Mouse (Mus musculus): ENCODE measurements at regions not wholly inside any gene's neighbourhood (a gene's known extent, or its start where the extent isn't known, plus 50 kb on each side); places are given as distances from the start of the nearest gene placed in this dataset.

GRCm38 (mm10) chr17:44336842-44337241, 148.5 kb downstream of the Clic5 start:
- no peak for DNase-seq (ENCODE audit: low read depth, low spot score)

- DNase-seq (ENCODE audit: low read depth, low spot score), result no peak
These were observed 148.9 kb downstream of the Clic5 start for GRCm38 (mm10) chr17:44337253-44337652.

- no peak for DNase-seq (ENCODE audit: low read depth, low spot score)
These were observed 156.2 kb downstream of the Clic5 start for GRCm38 (mm10) chr17:44344542-44344941.

GRCm38 (mm10) chr17:44345374-44345773, 157.0 kb downstream of the Clic5 start:
- no peak for DNase-seq (ENCODE audit: low read depth, low spot score)

- DNase-seq (ENCODE audit: low read depth, low spot score), result no peak
These were observed 162.0 kb downstream of the Clic5 start for GRCm38 (mm10) chr17:44350201-44350948.

GRCm38 (mm10) chr17:44350949-44351244, 162.5 kb downstream of the Clic5 start:
- DNase-seq (ENCODE audit: low read depth, low spot score), result no peak

GRCm38 (mm10) chr17:44351499-44352117, 163.2 kb downstream of the Clic5 start:
- no peak for DNase-seq (ENCODE audit: low read depth, low spot score)

- no peak for DNase-seq (ENCODE audit: low read depth, low spot score)
These were observed 163.8 kb downstream of the Clic5 start for GRCm38 (mm10) chr17:44352142-44352541.

GRCm38 (mm10) chr17:44363111-44363510, 174.7 kb downstream of the Clic5 start:
- peak; percentile 23 for DNase-seq (ENCODE audit: low read depth, low spot score)

- DNase-seq (ENCODE audit: low read depth, low spot score), result no peak
These were observed 176.1 kb downstream of the Clic5 start for GRCm38 (mm10) chr17:44364494-44364893.

- no peak for DNase-seq (ENCODE audit: low read depth, low spot score)
These were observed 178.1 kb downstream of the Clic5 start for GRCm38 (mm10) chr17:44366438-44366837.

GRCm38 (mm10) chr17:44367561-44367960, 179.2 kb downstream of the Clic5 start:
- no peak for DNase-seq (ENCODE audit: low read depth, low spot score)

GRCm38 (mm10) chr17:44370966-44371465, 182.6 kb downstream of the Clic5 start:
- DNase-seq (ENCODE audit: low read depth, low spot score), result no peak

GRCm38 (mm10) chr17:44371620-44372019, 183.2 kb downstream of the Clic5 start:
- DNase-seq (ENCODE audit: low read depth, low spot score), result no peak

- DNase-seq (ENCODE audit: low read depth, low spot score), result no peak
These were observed 185.5 kb downstream of the Clic5 start for GRCm38 (mm10) chr17:44373744-44374456.

GRCm38 (mm10) chr17:44378391-44378790, 190.0 kb downstream of the Clic5 start:
- no peak for DNase-seq (ENCODE audit: low read depth, low spot score)

- no peak for DNase-seq (ENCODE audit: low read depth, low spot score)
These were observed 200.5 kb downstream of the Clic5 start for GRCm38 (mm10) chr17:44388916-44389315.

GRCm38 (mm10) chr17:44397829-44398228, 209.4 kb downstream of the Clic5 start:
- no peak for DNase-seq (ENCODE audit: low read depth, low spot score)

GRCm38 (mm10) chr17:44398231-44398630, 209.8 kb downstream of the Clic5 start:
- no peak for DNase-seq (ENCODE audit: low read depth, low spot score)

- DNase-seq (ENCODE audit: low read depth, low spot score), result no peak
These were observed 216.5 kb downstream of the Clic5 start for GRCm38 (mm10) chr17:44404923-44405322.

GRCm38 (mm10) chr17:44410961-44411360, 222.6 kb downstream of the Clic5 start:
- DNase-seq (ENCODE audit: low read depth, low spot score), result no peak

GRCm38 (mm10) chr17:44418676-44419404, 230.5 kb downstream of the Clic5 start:
- peak; percentile 88 for DNase-seq (ENCODE audit: low read depth, low spot score)

Data from 3T3-L1 (cell line).